Mouse (Mus musculus) CH12.LX (cell line): ENCODE measurements around the gene Pls1. TPM values are rescaled to one million over a fixed set of nuclear protein-coding genes. Genes with fewer than 3 reads are reported as not detected.

Experiments
- DNase-seq: peaks from one replicate; pipeline ENCODE4 v3.0.0-alpha.2; 2013; ENCODE audit errors: extremely low read depth
- H3K27ac ChIP-seq: 2 replicates; pipeline ENCODE4 v1.5.1; 2012; ENCODE audit warnings: low read depth, mild to moderate bottlenecking, control low read depth, moderate library complexity; ENCODE audit not compliant: insufficient read depth
- H3K27me3 ChIP-seq: replicated peaks from 2 replicates; pipeline ENCODE3; 2012; ENCODE audit warnings: inconsistent platforms
- H3K36me3 ChIP-seq, 2 experiments: replicated peaks in 1 of 2; 2 replicates each; pipeline versions ENCODE3 to v1.6.1; 2012; ENCODE audit warnings: inconsistent platforms in 1 of 2, low read length in 1 of 2, mild to moderate bottlenecking in 1 of 2, mixed read lengths in 1 of 2, moderate library complexity in 1 of 2; ENCODE audit not compliant: control insufficient read depth in 1 of 2, insufficient read depth in 1 of 2
- H3K4me1 ChIP-seq, 2 experiments: 2 replicates each; pipeline ENCODE4 v1.6.1; 2012; ENCODE audit warnings: inconsistent platforms in 1 of 2, moderate library complexity in 1 of 2; ENCODE audit not compliant: insufficient read depth in 2 of 2, control insufficient read depth in 1 of 2
- H3K4me2 ChIP-seq: 2 replicates; pipeline ENCODE4 v1.6.1; 2012; ENCODE audit warnings: low read depth, mild to moderate bottlenecking, control low read depth; ENCODE audit not compliant: poor library complexity, insufficient read depth, severe bottlenecking
- H3K4me3 ChIP-seq, 3 experiments: fragments of 150-350 bp in 1 of 3; sonication (generic) in 1 of 3; replicated peaks in 1 of 3; 2 replicates each; pipeline versions ENCODE3 to v1.5.1; 2011 to 2012; ENCODE audit warnings: low read depth in 2 of 3, low read length in 2 of 3, mild to moderate bottlenecking in 2 of 3, moderate library complexity in 2 of 3, control low read depth in 1 of 3, improper control_type of control experiment in 1 of 3, inconsistent platforms in 1 of 3, mixed read lengths in 1 of 3; ENCODE audit not compliant: poor library complexity in 1 of 3
- H3K79me2 ChIP-seq: replicated peaks from 2 replicates; pipeline ENCODE4 v1.6.1; 2012; ENCODE audit warnings: mild to moderate bottlenecking, moderate library complexity; ENCODE audit not compliant: control insufficient read depth, poor library complexity, insufficient read depth, severe bottlenecking; ENCODE audit errors: extremely low read depth
- H3K9ac ChIP-seq: 2 replicates; pipeline ENCODE4 v1.6.1; 2012; ENCODE audit warnings: low read depth, mild to moderate bottlenecking, control low read depth, moderate library complexity; ENCODE audit not compliant: insufficient read depth
- H3K9me3 ChIP-seq: replicated peaks from 2 replicates; pipeline ENCODE3; 2012; ENCODE audit warnings: low read length, inconsistent platforms, mixed read lengths
- BHLHE40 ChIP-seq: IDR thresholded peaks from 2 replicates; pipeline ENCODE4 v1.6.1; 2011; ENCODE audit warnings: mild to moderate bottlenecking, low read depth, low read length, improper control_type of control experiment
- CHD1 ChIP-seq: IDR thresholded peaks from 2 replicates; pipeline ENCODE4 v1.6.1; 2012; ENCODE audit warnings: low read depth, low read length, improper control_type of control experiment, inconsistent platforms
- EP300 ChIP-seq: IDR thresholded peaks from 2 replicates; pipeline ENCODE4 v1.6.1; 2011; ENCODE audit warnings: low read length, improper control_type of control experiment
- ETS1 ChIP-seq: conservative IDR thresholded peaks from 2 replicates; pipeline ENCODE4 v1.6.1; 2012; ENCODE audit warnings: low read depth, mild to moderate bottlenecking, inconsistent platforms, low read length, improper control_type of control experiment, moderate library complexity
- GABPA ChIP-seq: IDR thresholded peaks from 2 replicates; pipeline ENCODE4 v1.6.1; 2012; ENCODE audit warnings: low read depth, low read length, improper control_type of control experiment, inconsistent platforms; ENCODE audit not compliant: insufficient replicate concordance
- IRF4 ChIP-seq: IDR thresholded peaks from 2 replicates; pipeline ENCODE4 v1.6.1; 2014; ENCODE audit warnings: low read depth, mild to moderate bottlenecking, inconsistent platforms, low read length, improper control_type of control experiment
- KAT2A ChIP-seq: IDR thresholded peaks from 2 replicates; pipeline ENCODE4 v1.6.1; 2012; ENCODE audit warnings: low read length, improper control_type of control experiment, inconsistent platforms; ENCODE audit not compliant: insufficient replicate concordance
- MAFK ChIP-seq: IDR thresholded peaks from 2 replicates; pipeline ENCODE4 v1.6.1; 2011; ENCODE audit warnings: low read length, improper control_type of control experiment; ENCODE audit not compliant: insufficient replicate concordance
- MAX ChIP-seq: IDR thresholded peaks from 2 replicates; pipeline ENCODE4 v1.6.1; 2011; ENCODE audit warnings: low read length, improper control_type of control experiment
- MAZ ChIP-seq: IDR thresholded peaks from 2 replicates; pipeline ENCODE4 v1.6.1; 2012; ENCODE audit warnings: low read depth, mild to moderate bottlenecking, inconsistent platforms, low read length, improper control_type of control experiment, moderate library complexity
- MEF2A ChIP-seq: IDR thresholded peaks from 2 replicates; pipeline ENCODE4 v1.6.1; 2014; ENCODE audit warnings: low read depth, mild to moderate bottlenecking, inconsistent platforms, low read length, improper control_type of control experiment, borderline replicate concordance
- MXI1 ChIP-seq: IDR thresholded peaks from 2 replicates; pipeline ENCODE4 v1.6.1; 2011; ENCODE audit warnings: mild to moderate bottlenecking, low read depth, low read length, improper control_type of control experiment
- MYC ChIP-seq: IDR thresholded peaks from 2 replicates; pipeline ENCODE4 v1.6.1; 2011; ENCODE audit warnings: low read depth, mild to moderate bottlenecking, improper control_type of control experiment, low read length
- NELFE ChIP-seq: IDR thresholded peaks from 2 replicates; pipeline ENCODE4 v1.6.1; 2011; ENCODE audit warnings: low read depth, low read length, improper control_type of control experiment
- PAX5 ChIP-seq: IDR thresholded peaks from 2 replicates; pipeline ENCODE4 v1.6.1; 2012; ENCODE audit warnings: low read length, inconsistent platforms, mixed read lengths
- POLR2A ChIP-seq: IDR thresholded peaks from 2 replicates; pipeline ENCODE4 v1.6.1; 2011; ENCODE audit warnings: low read depth, mild to moderate bottlenecking, improper control_type of control experiment, low read length
- RCOR1 ChIP-seq: conservative IDR thresholded peaks from 2 replicates; pipeline ENCODE4 v1.6.1; 2012; ENCODE audit warnings: low read depth, mild to moderate bottlenecking, inconsistent platforms, low read length, improper control_type of control experiment
- SIN3A ChIP-seq: IDR thresholded peaks from 2 replicates; pipeline ENCODE4 v1.6.1; 2012; ENCODE audit warnings: low read length, improper control_type of control experiment, inconsistent platforms
- SMC3 ChIP-seq: IDR thresholded peaks from 2 replicates; pipeline ENCODE4 v1.6.1; 2011; ENCODE audit warnings: low read depth, low read length, improper control_type of control experiment
- TBP ChIP-seq: conservative IDR thresholded peaks from 2 replicates; pipeline ENCODE4 v1.6.1; 2011; ENCODE audit warnings: low read depth, low read length, improper control_type of control experiment
- TCF12 ChIP-seq: IDR thresholded peaks from 2 replicates; pipeline ENCODE4 v1.6.1; 2014; ENCODE audit warnings: low read depth, mild to moderate bottlenecking, inconsistent platforms, low read length, improper control_type of control experiment
- UBTF ChIP-seq: IDR thresholded peaks from 2 replicates; pipeline ENCODE4 v1.6.1; 2012; ENCODE audit warnings: low read depth, mild to moderate bottlenecking, inconsistent platforms, low read length, improper control_type of control experiment, moderate library complexity
- USF1 ChIP-seq: IDR thresholded peaks from 2 replicates; pipeline ENCODE4 v1.6.1; 2014; ENCODE audit warnings: low read depth, mild to moderate bottlenecking, inconsistent platforms, low read length, improper control_type of control experiment
- ZC3H11A ChIP-seq: IDR thresholded peaks from 2 replicates; pipeline ENCODE4 v1.6.1; 2012; ENCODE audit warnings: low read depth, mild to moderate bottlenecking, inconsistent platforms, low read length, improper control_type of control experiment
- ZKSCAN1 ChIP-seq: IDR thresholded peaks from 2 replicates; pipeline ENCODE4 v1.6.1; 2012; ENCODE audit warnings: low read depth, inconsistent platforms, low read length, improper control_type of control experiment, borderline replicate concordance
- ZNF384 ChIP-seq: IDR thresholded peaks from 2 replicates; pipeline ENCODE4 v1.6.1; 2012; ENCODE audit warnings: low read depth, low read length, improper control_type of control experiment, inconsistent platforms
- dilution Hi-C: fragments of 300-500 bp; cut with MboI; formaldehyde crosslinking; loops from 2 replicates; pipeline ENCODE4 v1.14.3; 2020; ENCODE audit warnings: low sequenced_read_pairs; ENCODE audit not compliant: extremely low pct_unique_long_range_greater_than_20kb, extremely low pct_ligation_motif_present
- in situ Hi-C: fragments of 300-500 bp; cut with MboI; formaldehyde crosslinking; loops from 3 replicates; pipeline ENCODE4 v1.14.3; 2019; ENCODE audit warnings: low sequenced_read_pairs, low pct_ligation_motif_present, low pct_unique_long_range_greater_than_20kb, mixed read lengths
- polyA plus RNA-seq: library from polyadenylated mRNA; unstranded; fragments of >175 nt; gene quantifications from 2 replicates; pipeline ENCODE4 v1.2.1, GENCODE M21; 2012; ENCODE audit warnings: low read depth; ENCODE audit not compliant: insufficient read length
- total RNA-seq, 2 experiments: library from RNA; depleted of rRNA; stranded (reverse); fragments of 300-350 nt in 1 of 2; fragments of >200 nt in 1 of 2; gene quantifications; 2 replicates each; pipeline ENCODE4 v1.2.3; 2012 to 2014

Pls1 gene
- total and polyA plus RNA-seq, 3 experiments = 0.08 to 0.56 (median 0.40) TPM

- Histone ChIP-seq H3K4me2 (no peak overlapping the region), H3K79me2 (no peaks in the 10 kb centered on the region), H3K4me1 (0 out of 4 replicates have a peak, but pooled peaks cover 0 to 4% of the 10 kb centered on the region in 2 experiments)
- in situ Hi-C loops = no loop called here
- TF ChIP-seq MYC (no peak), BHLHE40 (no peak), SIN3A (no peak), POLR2A (no peak), TBP (no peak), IRF4 (no peak), ZC3H11A (no peak), ZNF384 (no peak), USF1 (no peak), MAX (no peak), MXI1 (no peak), CHD1 (no peak), SMC3 (no peak), RCOR1 (no peak), ETS1 (no peak), TCF12 (no peak), ZKSCAN1 (no peak)
- TF ChIP-seq, all 38 proteins: peak for 0
- Histone ChIP-seq H3K36me3 (no peaks in the 10 kb centered on the region), H3K9ac (no peak overlapping the region), H3K4me3 (no peak overlapping the region), H3K27ac (no peak overlapping the region), H3K9me3 (no peaks in the 10 kb centered on the region), H3K27me3 (no peaks in the 10 kb centered on the region)
- no peak for DNase-seq
- dilution Hi-C loops = no loop called here
Measured at GRCm38 (mm10) chr9:95813721-95814531, 31.2 kb downstream of the Pls1 start.

GRCm38 (mm10) chr9:95811817-95812216 lies 33.3 kb downstream of the Pls1 start:
- Histone ChIP-seq H3K27ac (no peak overlapping the region), H3K27me3 (no peaks in the 10 kb centered on the region), H3K79me2 (no peaks in the 10 kb centered on the region), H3K9me3 (no peaks in the 10 kb centered on the region), H3K9ac (no peak overlapping the region), H3K4me1 (0 out of 4 replicates have a peak, but pooled peaks cover 0 to 4% of the 10 kb centered on the region in 2 experiments), H3K36me3 (no peaks in the 10 kb centered on the region), H3K4me3 (no peak overlapping the region), H3K4me2 (no peak overlapping the region)
- TF ChIP-seq ZKSCAN1 (no peak), ZNF384 (no peak), KAT2A (no peak), TBP (no peak), PAX5 (no peak), NELFE (no peak), GABPA (no peak), IRF4 (no peak), UBTF (no peak), ZC3H11A (no peak), MAFK (no peak), BHLHE40 (no peak), EP300 (no peak), POLR2A (no peak), MAZ (no peak), MEF2A (no peak), MAX (no peak), USF1 (no peak), CHD1 (no peak)
- dilution Hi-C loops (no loop called here), in situ Hi-C loops (no loop called here)
- no peak for DNase-seq
